Mouse (Mus musculus) c-Kit-negative CD71-positive TER-119-positive erythroid progenitor cells, embryonic 14.5 days (primary cell): ENCODE results near the gene Tlcd1.

Experiments used
- DNase-seq: peaks from one replicate; pipeline ENCODE4 v3.0.0-alpha.2; 2013; ENCODE audit warnings: low read depth, low spot score

Tlcd1 gene

DNA sequence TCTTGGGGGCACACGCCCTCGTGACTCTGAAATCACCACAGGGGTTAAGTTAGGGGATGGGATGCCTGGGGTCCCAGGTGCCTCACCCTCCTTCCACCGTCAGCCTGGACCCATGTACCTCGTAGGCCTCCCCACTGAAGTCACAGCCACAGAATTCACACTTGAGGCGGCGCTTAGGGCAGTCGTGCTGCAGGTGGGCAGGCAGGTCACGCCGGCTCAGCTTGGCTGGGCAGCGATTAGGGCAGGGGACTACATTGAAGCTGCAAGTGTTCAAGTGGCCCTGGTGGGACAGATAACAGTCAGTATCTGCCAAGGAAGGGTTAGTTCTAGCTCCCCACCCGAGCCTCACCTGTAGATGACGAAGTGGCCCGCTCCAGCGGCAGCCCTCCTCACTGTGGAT lies 15.3 kb upstream of the Tlcd1 start:
- DNase-seq: no peak

DNA sequence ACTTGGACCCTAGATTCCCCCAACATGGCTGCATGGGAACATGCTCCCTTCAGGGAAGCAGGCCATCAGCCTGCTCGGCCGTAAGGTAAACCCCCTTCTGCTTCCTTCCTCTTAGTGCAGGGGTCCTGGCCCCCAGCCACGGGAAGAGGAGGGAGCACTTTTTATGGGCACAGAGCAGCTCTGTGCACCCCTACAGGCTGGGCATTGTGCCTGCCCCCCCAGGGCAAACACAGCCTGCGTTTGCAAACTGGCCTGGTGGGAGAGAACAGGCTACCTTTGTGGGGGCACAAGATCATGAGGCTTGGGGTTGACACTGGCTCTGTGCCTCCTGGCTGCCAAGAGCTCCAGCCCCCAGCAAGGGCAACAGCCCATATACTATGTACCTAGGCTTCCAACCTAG lies 14.5 kb upstream of the Tlcd1 start:
- DNase-seq: no peak

DNA sequence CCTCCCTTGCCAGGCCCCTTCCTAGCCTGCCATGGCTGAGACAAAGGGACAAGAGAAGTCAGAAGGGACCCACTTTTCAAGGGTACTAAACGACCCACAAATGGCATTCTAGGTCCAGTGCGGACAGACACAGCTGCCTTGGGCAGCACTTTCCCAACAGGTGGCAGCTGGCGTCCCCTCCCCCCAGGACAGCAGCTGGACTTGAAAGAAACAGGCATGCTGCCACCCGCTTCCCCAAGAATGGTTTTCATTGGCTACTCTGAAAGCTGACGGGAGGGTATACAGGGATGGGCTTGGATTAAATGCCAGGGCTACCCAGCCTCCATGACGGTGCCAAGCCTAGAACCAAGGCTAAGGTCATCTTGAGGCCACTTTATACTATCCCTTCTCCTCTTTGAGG lies 14.0 kb upstream of the Tlcd1 start:
- DNase-seq: no peak

DNA sequence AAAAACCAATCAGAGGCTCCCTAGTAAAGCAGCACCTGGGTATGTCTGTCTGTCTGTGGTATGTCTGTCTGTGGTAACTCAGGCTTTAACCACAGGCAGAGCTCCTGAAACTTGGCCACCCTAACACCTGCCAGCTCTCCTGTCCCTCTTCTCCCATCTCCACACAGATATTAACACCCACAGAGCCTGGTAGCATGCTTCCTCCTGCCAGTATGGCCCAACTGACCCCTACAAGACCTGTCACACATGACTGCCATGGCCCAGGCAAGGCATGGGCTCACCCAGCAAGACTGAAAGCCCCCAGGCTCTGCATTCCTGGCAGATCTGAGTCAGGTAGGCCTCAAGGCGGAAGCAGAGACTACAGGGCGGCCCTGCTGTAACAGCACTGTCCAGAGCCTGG lies 13.5 kb upstream of the Tlcd1 start:
- no peak for DNase-seq

DNA sequence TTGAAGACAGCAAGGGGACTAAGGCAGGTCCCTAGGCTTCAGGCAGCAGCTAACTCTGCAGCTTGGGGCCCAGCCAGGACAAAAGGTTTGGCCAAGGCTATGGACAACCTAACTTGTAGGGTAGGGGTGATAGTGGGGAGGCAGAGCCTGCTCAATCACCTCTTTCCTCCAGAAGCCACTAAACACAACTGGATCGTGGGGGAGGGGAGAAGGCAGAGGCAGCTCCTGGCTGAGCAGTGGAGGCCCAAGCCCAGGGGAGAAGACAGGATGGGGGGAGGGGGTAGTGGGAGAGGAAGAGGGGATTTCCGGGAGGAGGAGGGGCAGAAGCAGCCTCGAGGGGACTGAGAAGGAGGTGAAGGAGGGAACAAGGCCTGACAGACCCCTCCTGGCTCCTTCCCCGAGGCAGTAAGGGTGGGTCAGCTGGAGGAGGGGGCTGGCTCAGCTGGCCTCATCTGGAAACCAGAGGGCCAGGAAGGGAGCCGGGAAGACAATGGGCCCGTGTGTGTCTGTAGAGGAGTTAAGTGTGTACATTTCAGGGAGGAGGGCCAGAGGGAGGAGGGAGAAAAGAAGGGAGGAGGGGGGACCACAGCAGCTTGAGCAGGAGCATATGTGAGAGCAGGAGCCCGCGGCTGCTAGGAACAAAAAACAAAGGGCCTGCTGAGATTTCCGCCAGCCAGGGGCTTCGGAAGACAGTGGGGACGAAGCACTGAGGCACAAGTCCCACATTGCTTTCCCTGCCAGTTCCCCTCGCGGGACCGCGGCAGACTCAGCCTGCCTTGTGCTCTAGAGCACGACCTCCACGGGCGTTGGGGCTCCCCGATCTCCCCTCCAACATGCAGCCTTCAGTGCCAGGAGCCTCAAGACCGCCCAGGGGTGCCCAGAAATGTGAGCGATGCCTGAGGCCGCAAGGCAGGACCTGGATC lies 12.6 kb upstream of the Tlcd1 start:
- DNase-seq: no peak

DNA sequence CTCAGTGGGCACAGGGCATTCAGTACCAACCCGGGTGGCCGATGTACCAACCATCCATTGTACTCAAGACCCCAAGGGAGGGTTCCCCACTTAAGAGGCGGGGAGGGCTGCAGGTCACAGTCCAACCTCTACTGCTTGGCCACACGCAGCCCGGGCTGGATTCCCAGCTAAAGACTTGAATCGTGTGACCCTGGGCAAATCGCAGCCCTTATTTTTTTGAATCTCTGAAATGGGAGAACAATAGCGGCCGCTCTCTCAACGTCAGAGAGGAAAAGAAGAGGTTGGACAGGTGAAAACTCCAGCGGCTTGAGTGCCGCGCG lies 11.9 kb upstream of the Tlcd1 start:
- DNase-seq: no peak

DNA sequence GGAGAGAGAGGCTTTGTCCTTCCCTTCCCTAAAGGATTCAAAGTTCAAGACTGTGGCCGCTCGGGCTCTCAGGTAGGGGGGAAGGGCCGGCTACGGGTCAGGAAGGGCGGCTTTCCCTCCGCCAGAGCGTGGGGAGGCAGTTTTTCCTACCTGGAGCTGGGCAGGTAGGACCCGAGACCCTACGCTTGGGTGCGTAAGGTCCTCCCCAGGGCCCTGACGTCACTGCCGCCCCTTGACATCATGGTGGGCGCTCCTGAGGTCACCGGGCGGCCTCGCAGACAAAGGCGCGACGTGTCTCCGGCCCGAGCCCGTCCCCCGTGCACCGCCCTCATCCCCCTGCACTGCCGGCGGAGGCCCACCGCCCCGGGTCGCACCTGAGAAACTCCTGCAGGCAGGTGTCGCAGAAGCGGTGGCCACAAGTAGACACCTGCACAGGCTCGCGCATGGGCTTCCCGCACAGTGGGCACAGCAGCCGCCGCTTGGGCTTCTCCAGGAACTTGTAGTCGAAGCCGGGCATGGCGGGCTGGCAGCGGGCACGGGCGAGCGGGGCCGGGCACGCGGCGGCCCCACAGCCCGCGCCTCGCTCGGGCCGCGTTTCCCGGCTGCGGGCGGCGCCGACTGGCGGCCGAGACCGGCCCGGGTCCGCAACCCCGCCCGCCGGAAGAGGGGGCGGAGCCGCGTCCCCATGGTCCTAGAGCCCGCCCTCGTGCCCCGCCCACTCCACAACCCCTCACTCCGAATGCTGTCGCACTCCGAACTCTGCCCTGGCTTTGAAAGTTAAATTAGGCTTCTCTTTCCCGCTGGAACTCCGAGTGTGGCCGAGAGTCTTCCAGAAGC lies 11.4 kb upstream of the Tlcd1 start, which contains the start of gene Traf4:
Gene Traf4 (minus strand): TSS at position 666 of the 837 bp plus-strand sequence.
- peak; percentile 72 for DNase-seq

DNA sequence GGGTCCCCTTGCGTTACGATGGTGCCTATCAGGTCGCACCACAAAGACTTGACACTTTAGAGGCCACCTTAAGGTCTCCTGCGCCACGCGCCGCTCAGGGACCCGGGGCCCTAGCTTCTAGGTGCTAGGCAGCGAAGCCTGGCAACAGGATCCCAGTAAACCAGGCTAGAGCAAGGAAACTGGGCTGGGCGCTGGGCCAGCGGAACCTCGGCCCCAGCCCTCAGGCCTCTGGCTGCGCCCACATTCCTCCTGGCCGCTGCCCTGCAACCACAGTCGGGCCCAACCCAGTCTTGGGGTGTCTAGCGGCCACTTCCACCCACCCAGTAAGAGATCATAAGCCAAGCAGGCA lies 10.8 kb upstream of the Tlcd1 start:
- DNase-seq: no peak

DNA sequence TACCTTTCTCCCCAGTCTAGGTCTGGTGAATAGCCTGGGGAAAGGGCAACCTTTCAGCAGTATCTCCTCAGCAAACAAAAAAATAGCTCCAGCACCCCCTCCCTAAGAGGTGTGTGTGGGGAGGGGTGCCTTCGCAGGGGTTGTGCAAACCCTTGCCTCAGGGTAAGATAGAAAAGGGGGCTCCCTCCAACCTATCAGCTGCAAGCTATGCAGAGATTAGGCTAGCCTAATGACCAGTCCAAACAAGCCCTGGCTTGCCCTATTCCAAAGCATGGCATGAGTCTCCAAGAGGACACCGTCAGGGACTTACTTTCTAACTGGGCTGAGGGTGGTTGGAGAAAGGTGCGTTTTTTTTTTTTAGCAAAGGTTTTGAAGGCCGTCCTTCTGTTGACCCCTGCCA lies 10.3 kb upstream of the Tlcd1 start:
- no peak for DNase-seq

DNA sequence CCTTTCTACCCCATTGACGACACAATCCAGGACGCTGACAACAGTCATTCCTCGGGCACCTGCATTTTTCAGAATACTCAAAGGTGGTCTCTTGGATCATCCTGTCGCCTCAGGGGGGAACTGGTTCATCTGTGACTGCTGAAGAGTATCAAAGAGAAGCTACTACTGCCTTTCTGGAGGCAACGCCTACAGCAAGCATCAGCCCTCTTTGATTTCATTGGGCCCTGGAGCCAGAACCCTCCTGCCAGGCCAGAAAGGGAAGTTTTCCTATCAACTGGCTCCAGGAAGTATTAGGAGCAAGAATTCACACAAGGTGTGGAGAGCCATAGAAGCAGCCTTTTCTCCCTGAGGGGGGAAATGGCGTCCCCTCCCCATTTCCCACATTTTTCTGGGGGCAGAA lies 9.9 kb upstream of the Tlcd1 start:
- no peak for DNase-seq

DNA sequence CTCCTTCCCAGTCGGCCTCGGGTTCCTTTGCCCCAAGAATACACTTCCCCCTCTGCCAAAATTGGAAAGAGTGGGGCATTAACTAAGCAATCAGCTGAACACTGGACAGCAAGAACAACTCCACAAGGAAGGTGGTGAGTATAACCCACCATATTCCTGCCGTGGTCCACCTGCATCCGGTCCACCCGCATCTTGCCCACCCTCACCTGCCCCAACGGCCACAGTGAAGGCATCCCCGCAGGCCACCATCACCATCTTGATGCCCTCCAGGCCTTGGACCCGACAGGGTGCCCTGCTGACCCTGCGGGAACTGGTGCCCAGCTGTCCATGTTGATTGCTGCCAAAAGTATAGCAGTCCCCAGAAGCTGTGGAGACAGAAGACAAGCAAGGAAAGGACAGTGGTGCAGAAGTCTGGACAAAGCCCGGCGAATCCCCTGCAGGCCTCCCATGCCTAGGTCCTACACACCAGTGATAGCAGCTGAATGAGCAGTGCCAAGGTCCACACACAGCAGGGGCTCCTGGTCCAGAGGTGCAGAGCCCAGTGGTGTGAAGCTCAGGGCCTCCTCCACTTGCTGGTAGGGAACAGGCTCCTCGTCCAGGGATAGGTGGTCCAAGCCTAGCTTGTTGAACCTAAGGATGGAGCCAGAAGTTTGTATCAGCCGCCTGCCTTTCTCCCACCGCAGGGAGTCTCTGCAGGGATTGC lies 9.1 kb upstream of the Tlcd1 start:
- no peak for DNase-seq

DNA sequence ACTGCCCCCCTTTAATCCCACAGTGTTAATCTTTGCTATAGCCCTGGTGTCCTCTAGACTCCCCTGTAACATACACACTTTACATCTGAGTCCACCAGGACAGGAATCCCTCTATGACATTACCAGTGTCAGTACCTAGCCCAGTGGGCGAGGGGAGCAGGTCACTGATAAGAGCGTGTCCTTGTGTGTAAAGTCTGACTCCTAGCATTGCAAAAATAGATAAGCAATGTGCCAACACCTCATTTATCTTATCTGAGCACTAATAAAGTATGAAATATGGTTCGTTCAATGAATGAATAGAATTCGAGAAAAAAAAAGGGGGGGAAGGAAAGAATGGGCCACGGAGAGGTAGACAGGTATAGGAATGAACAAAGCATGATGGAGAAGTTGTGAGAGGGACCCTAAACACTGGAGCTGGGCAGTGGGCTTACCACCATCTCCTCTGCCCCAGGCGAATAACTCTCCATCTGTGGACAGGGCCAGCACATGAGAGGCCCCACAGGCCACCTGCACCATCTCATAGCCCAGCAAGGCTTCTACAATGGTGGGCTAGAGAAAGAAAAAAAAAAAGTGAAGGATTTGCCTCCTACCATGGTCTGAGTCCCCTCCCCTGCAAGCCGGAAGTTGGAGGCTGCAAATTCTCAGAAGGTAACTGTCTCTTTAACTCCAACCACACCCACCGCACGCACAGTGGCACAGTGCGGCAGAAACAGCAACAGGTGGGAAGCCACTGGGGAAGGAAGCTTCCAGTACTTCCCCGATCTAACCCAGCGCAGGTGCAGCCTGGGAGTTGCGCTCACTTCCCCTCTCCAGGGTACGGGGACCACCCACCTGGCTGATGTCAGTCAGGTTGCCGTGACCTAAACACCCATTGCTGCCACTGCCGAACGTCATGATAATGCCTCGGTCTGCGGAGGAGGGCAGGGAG lies 7.7 kb upstream of the Tlcd1 start:
- no peak for DNase-seq

DNA sequence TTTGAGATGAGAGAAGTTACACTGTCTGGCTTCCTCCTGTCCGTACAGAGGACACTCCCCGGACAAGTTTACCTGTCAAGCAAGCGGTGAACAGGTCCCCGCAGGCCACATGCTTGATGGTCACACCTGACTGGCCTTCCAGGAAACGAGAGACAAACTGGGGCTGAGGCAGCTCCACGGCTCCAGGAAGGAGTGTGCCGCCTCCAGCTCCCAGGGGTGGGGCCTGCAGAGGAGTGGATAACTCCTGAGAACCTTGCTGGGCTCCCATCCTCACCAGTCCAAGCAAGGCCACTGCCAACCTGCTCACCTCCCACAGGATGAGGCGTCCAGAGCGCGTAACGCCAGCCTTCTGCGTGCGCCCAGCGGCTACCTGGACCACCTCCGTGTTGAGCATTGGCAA lies 6.2 kb upstream of the Tlcd1 start:
- no peak for DNase-seq

DNA sequence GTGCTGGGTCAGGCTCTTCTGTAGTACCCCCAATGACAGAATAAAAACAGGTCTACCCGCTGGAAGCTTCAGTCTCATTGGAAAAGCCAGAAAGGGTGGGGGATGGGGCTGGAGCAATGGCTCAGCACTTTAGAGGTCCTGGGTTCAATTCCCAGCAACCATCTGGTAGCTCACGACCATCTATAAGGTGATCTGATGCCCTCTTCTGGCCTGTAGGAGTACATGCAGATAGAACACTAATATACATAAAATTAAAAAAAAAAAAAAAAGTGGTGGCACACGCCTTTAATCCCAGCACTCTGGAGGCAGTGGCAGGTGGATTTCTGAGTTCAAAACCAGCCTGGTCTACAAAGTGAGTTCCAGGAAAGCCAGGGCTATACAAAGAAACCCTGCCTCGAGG lies 5.2 kb upstream of the Tlcd1 start:
- no peak for DNase-seq

DNA sequence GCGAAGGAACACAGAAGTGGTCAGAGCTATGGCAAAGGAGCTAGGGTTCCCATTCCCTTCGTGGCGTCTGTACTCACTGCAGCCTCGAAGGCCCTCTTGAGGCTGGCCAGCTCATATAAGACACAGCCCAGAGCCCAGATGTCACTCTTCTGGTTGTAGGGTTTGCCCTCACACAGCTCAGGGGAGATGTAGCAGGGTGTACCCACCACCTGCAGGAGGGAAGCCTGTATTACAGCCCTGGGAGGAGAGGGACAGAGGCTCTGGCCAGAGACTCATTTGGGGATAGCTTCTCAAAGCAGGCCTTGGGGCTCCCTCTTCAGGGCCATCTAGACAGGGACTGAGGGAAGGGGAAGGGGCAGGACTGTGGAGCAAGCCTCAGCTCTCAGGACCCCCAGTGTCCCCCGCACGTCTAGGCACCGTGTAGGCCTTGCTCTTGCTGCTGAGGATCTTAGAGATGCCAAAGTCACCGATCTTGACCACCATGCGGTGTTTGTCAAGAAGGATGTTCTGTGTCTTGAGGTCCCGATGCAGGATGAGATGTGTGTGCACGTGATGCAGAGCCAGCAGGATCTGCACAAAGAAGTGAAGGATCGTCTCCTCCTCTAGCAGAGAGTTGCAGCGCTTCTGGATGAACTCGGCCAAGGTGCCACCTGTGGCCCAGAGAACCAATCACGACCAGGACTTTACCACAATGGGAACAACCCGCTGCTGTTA lies 4.3 kb upstream of the Tlcd1 start:
- no peak for DNase-seq

DNA sequence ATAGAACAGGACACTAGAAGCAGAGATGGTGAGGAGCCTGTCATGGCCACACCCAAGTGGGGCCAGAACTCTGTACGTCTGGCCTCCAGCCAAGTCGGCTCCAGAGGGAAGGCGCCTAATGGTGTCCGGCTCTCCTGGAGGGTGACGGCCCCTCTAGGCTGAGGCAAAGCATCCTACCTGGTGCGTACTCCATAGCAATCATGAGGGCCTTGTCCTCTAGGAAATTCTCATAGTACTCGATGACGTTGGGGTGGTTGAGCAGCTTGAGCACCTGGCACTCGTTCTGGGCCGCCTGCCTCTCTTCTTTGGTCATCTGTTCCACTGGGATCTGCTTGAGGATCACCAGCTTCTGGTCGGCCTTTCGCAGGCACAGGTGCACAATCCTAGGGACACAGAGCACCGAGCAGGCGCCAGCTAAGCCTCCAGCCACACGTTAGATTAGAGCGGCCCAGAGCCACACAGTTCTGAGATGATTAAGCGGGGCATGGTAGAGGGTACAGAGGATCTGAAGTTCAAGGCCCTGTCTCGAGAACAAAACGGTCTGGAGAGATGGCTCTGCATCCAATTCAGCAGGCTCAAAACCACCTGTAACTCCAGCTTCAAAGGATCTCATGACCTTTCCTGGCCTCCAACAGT lies 3.6 kb upstream of the Tlcd1 start:
- no peak for DNase-seq

DNA sequence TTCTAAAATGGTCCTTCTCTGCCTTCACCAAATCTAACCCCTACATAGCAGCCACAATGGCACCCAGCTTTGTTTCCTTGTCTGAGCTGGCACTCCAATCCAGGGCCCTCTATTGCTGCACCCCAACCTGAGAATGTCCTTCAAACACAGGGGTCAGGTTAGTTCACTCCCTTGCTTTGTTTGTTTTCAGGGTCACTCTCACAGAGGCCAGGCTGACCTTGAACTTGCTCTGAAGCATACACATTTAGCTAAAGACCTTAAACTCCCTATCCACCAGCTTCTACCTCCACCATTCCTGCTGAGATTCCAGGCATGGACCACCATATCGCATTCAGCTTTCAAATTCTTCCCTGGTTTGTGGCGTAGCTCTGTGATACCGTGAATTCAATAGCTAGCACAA lies 2.0 kb upstream of the Tlcd1 start:
- DNase-seq: no peak

DNA sequence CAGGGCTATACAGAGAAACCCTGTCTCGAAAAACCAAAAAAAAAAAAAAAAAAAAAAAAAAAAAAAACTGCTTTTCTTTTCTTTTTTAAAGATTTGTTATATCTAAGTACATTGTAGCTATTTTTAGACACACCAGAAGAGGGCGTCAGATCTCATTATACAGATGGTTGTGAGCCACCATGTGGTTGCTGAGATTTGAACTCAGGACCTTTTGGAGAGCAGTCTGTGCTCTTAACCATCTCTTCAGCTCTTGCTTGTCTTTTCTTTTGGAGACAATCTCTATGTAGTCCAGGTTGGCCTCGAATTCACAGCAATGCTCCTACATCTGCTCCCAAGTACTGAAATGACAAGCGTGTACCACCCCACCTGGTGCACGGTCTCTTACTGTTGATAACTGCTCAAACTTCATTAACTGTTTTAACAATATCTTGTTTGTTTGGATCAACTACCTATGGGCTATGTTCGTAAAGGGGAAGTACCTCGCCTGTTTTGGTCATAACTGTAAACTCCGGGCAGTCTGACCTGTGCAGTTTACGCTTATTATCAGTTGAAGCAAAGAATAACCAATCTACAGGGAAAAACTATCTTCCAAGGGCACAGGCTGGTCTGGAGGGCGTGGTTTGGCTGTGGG lies 625 bp upstream of the Tlcd1 start:
- DNase-seq: peak; percentile 95

DNA sequence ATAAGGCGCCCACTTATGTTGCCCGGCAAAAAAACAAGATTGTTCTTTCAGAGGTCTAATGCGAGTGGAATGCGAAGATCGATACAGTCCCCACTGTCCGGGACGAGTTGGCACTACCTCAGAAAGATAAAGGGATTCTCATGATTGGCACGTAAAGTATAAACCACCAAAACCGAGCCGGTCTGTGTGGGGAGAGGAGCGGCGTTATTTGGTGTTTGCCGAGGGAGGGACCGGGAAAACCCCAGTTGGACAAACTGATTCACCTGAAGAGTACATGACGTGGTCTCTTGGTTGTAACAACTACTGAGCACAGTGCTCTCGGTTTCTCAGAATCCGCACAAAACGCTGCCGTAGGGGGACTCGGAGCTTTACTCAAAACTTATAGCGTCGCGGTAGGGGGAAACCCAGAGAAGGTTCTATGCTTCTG lies 407 bp downstream of the Tlcd1 start:
- DNase-seq: no peak

DNA sequence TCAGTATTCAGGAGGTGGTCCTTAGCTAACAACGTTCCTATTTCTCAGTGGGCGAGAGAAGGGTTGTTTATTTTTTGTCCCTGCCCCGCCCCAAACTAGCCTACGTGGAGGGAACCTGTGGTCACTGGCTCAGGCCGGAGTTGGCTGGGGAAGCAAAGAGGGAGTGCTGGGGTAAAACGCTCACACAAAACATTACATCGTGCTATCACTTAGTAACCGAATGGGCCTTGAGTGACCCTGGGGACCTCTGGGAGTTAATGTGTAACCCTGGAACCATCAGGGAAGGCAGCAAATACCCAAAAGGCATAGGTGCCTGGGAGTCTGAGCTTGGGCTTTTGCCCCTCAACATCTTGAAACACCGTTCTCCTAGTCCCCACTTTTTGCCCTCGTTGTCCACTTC lies 926 bp downstream of the Tlcd1 start:
- no peak for DNase-seq
